Mouse (Mus musculus) embryonic facial prominence, embryonic 14.5 days (tissue): ENCODE results near the gene Slc25a17. TPM values are rescaled to one million over a fixed set of nuclear protein-coding genes. Genes with fewer than 3 reads are reported as not detected.
A peak's percentile ranks its signal among the peaks of the same experiment; 100 is the strongest.

Source experiments
- ATAC-seq: fragments of 200-750 bp; cut with Nextera tagmentation; 2 replicates; pipeline ENCODE4 v1.8.0; 2017; ENCODE audit warnings: low read depth, moderate number of reproducible peaks, moderate TSS enrichment
- DNase-seq: peaks from one replicate; pipeline ENCODE4 v3.0.0-alpha.2; 2015; ENCODE audit warnings: low spot score
- H3K27ac ChIP-seq: fragments of 300-500 bp; sonication (generic); replicated peaks from 2 replicates; pipeline ENCODE4 v1.5.1; 2014; ENCODE audit warnings: low read depth, mild to moderate bottlenecking, low read length, moderate library complexity
- H3K27me3 ChIP-seq: fragments of 300-500 bp; sonication (generic); replicated peaks from 2 replicates; pipeline ENCODE4 v1.6.1; 2014; ENCODE audit warnings: low read length; ENCODE audit not compliant: control insufficient read depth, insufficient read depth
- H3K36me3 ChIP-seq: fragments of 300-500 bp; sonication (generic); 2 replicates; pipeline ENCODE4 v1.6.1; 2014; ENCODE audit warnings: low read length, mixed read lengths; ENCODE audit not compliant: control insufficient read depth, insufficient read depth
- H3K4me1 ChIP-seq: fragments of 300-500 bp; sonication (generic); 2 replicates; pipeline ENCODE4 v1.6.1; 2014; ENCODE audit warnings: antibody characterized with exemption, low read length; ENCODE audit not compliant: control insufficient read depth, insufficient read depth
- H3K4me2 ChIP-seq: fragments of 300-500 bp; sonication (generic); 2 replicates; pipeline ENCODE4 v1.6.1; 2014; ENCODE audit warnings: low read depth, mild to moderate bottlenecking, low read length, moderate library complexity, mixed read lengths
- H3K4me3 ChIP-seq: fragments of 300-500 bp; sonication (generic); 2 replicates; pipeline ENCODE4 v1.5.1; 2014; ENCODE audit warnings: low read depth, mild to moderate bottlenecking, low read length
- H3K9ac ChIP-seq: fragments of 300-500 bp; sonication (generic); 2 replicates; pipeline ENCODE4 v1.6.1; 2014; ENCODE audit warnings: low read depth, mild to moderate bottlenecking, low read length, moderate library complexity, mixed read lengths
- H3K9me3 ChIP-seq: fragments of 300-500 bp; sonication (generic); 2 replicates; pipeline ENCODE4 v1.6.1; 2016; ENCODE audit warnings: low read length; ENCODE audit not compliant: control insufficient read depth
- WGBS: fragments of 180-500 bp; shearing (Covaris S2); extraction: QIAGEN DNeasy Blood & Tissue Kit; methylation state at CpG from one replicate; pipeline ENCODE4 v1.1.7; 2014; 5-methylcytosine and 5-hydroxymethylcytosine counted together
- polyA plus RNA-seq: library from polyadenylated mRNA; unstranded; fragments of >200 nt; fragmentation: Nextera tagmentation; extraction: Ambion mirVana; gene quantifications from 2 replicates; pipeline ENCODE4 v1.2.1, GENCODE M21; 2014

Gene Slc25a17
- polyA plus RNA-seq, 1 experiment from 2014 or later = 102 TPM

GRCm38 (mm10) chr15:81348366-81348765, 12.2 kb downstream of the Slc25a17 start:
- Histone ChIP-seq H3K27me3 (no peaks in the 10 kb centered on the region), H3K4me3 (no peak overlapping the region), H3K4me2 (no peak overlapping the region), H3K9ac (no peak overlapping the region), H3K27ac (no peak overlapping the region), H3K4me1 (peaks cover 3% of the 10 kb centered on the region; the same call in 1 of the 2 replicates), H3K9me3 (no peaks in the 10 kb centered on the region), H3K36me3 (peaks cover 4% of the 10 kb centered on the region; the same call in 1 of the 2 replicates)
- DNase-seq (no peak), ATAC-seq (no peak)
- 50% methylated on average over 2 of the region's 2 CpGs for WGBS

DNA sequence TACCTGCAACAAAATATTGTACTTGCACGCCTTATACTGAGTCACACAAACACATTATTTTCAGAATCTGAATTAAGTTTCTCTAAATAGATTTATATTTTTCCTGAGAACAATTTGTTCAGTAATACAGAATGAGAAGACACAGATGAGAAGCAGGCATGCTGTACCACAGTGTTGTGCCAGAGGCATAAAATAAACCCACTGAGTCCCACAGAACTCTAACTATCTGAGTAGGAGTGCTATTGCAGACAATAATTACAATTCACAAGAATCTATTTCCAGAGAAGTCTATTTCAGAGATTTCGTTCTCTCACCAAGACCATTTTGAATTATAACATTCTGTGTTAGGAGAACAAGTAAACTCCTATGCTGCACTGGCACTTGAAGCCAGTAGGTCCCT, 13.1 kb downstream of the Slc25a17 start:
- Histone ChIP-seq H3K4me1 (peaks cover 3% of the 10 kb centered on the region; the same call in 1 of the 2 replicates), H3K27ac (no peak overlapping the region), H3K36me3 (peaks cover 4% of the 10 kb centered on the region; the same call in 1 of the 2 replicates), H3K27me3 (no peaks in the 10 kb centered on the region), H3K9ac (no peak overlapping the region), H3K9me3 (no peaks in the 10 kb centered on the region), H3K4me2 (no peak overlapping the region), H3K4me3 (no peak overlapping the region)
- no peak for ATAC-seq
- 80% methylated on average over 2 of the region's 2 CpGs for WGBS
- DNase-seq = no peak

GRCm38 (mm10) chr15:81341426-81341825, 19.2 kb downstream of the Slc25a17 start:
- no peaks in the 10 kb centered on the region for H3K4me1 ChIP-seq
- H3K36me3 ChIP-seq = peaks cover 41% of the 10 kb centered on the region
- 87% methylated on average over 2 of the region's 2 CpGs for WGBS
- H3K4me2 ChIP-seq = no peak overlapping the region
- no peak overlapping the region for H3K27ac ChIP-seq
- H3K27me3 ChIP-seq = no peaks in the 10 kb centered on the region
- H3K4me3 ChIP-seq = no peak overlapping the region
- DNase-seq (no peak), ATAC-seq (no peak)
- H3K9me3 ChIP-seq = no peaks in the 10 kb centered on the region
- H3K9ac ChIP-seq = no peak overlapping the region

DNA sequence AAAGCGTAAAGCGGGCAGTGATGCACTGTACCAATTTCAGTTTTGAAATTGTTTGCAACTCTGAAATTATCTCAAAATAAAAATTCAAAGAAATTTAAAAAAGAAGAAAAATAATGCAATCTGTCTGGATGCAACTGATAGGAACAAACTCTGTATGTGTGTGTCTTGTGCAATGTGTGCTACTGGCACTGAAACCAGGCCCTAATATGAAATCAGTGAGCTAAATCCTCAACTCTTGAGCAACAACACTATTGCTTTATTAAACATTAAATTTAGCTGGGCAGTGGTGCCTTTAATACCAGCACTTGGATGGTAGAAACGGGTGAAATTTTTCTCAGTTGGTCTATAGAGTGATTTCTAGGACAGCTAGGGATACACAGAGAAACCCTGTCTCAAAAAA, 21.5 kb downstream of the Slc25a17 start:
- Histone ChIP-seq H3K9ac (no peak overlapping the region), H3K4me1 (no peaks in the 10 kb centered on the region), H3K27ac (no peak overlapping the region), H3K36me3 (peaks cover 60% of the 10 kb centered on the region), H3K4me2 (no peak overlapping the region), H3K9me3 (no peaks in the 10 kb centered on the region), H3K4me3 (no peak overlapping the region), H3K27me3 (no peaks in the 10 kb centered on the region)
- ATAC-seq (no peak), DNase-seq (no peak)
- WGBS = 97% methylated on average over 3 of the region's 3 CpGs

GRCm38 (mm10) chr15:81336466-81336865, 24.1 kb downstream of the Slc25a17 start:
- no peak overlapping the region for H3K9ac ChIP-seq
- no peak overlapping the region for H3K27ac ChIP-seq
- 96% methylated on average over 5 of the region's 5 CpGs for WGBS
- no peak overlapping the region for H3K4me3 ChIP-seq
- ATAC-seq = no peak
- H3K4me1 ChIP-seq = no peaks in the 10 kb centered on the region
- H3K36me3 ChIP-seq = peaks cover 74% of the 10 kb centered on the region
- no peaks in the 10 kb centered on the region for H3K9me3 ChIP-seq
- H3K27me3 ChIP-seq = no peaks in the 10 kb centered on the region
- DNase-seq = no peak
- no peak overlapping the region for H3K4me2 ChIP-seq

- Histone ChIP-seq H3K27me3 (no peaks in the 10 kb centered on the region), H3K4me3 (no peak overlapping the region), H3K4me1 (no peaks in the 10 kb centered on the region), H3K4me2 (no peak overlapping the region), H3K9ac (no peak overlapping the region), H3K9me3 (no peaks in the 10 kb centered on the region), H3K36me3 (peaks cover 74% of the 10 kb centered on the region), H3K27ac (no peak overlapping the region)
- no peak for DNase-seq
- 92% methylated on average over 4 of the region's 4 CpGs for WGBS
- no peak for ATAC-seq
Measured at GRCm38 (mm10) chr15:81332517-81332916, 28.1 kb downstream of the Slc25a17 start.

DNA sequence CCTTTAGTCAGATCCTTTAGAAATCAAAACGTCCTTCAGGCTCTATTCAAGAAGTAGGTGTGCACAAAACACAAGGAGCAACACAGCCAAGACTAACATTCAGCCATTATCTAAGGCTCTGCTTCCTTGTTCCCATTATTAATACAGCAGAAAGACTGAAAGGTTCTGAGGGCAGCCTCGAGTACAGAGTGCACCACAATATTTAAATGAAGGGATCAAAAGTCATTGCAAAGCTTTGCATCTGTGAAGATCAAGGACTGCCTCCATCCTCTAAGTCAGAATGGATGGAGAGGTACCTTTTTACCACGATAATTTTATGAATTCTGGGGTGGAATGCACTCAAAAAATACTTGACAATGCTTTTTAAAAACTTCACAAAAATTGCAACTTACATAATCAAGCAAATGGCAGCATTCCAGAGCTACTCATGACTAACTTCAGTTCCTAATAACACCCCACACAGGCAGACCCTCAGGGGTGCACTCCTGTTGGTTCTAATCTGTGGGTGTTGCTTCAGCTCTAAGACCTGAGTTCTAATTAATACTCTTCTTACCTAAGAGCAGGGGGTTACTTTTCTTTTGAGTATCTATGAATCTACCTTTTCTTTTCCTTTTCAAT, 29.7 kb downstream of the Slc25a17 start:
- no peak overlapping the region for H3K4me2 ChIP-seq
- H3K27ac ChIP-seq = no peak overlapping the region

GRCm38 (mm10) chr15:81329721-81330369, 30.8 kb downstream of the Slc25a17 start:
- Histone ChIP-seq H3K27me3 (no peaks in the 10 kb centered on the region), H3K36me3 (peaks cover 76% of the 10 kb centered on the region), H3K4me3 (no peak overlapping the region), H3K9ac (no peak overlapping the region), H3K4me1 (no peaks in the 10 kb centered on the region), H3K27ac (no peak overlapping the region), H3K9me3 (no peaks in the 10 kb centered on the region), H3K4me2 (no peak overlapping the region)
- WGBS = 33% methylated on average over 5 of the region's 5 CpGs
- ATAC-seq = no peak; the same call in 1 of the 2 replicates
- DNase-seq = peak; percentile 28

More for the DNA sequence above, 29.7 kb downstream of the Slc25a17 start:
- Histone ChIP-seq H3K27me3 (no peaks in the 10 kb centered on the region), H3K9me3 (no peaks in the 10 kb centered on the region), H3K4me1 (no peaks in the 10 kb centered on the region), H3K9ac (no peak overlapping the region), H3K4me3 (no peak overlapping the region), H3K36me3 (peaks cover 76% of the 10 kb centered on the region)
- DNase-seq = no peak
- WGBS = 63% methylated on average over 3 of the region's 3 CpGs
- ATAC-seq = no peak

GRCm38 (mm10) chr15:81327501-81327900, 33.1 kb downstream of the Slc25a17 start:
- Histone ChIP-seq H3K4me2 (no peak overlapping the region), H3K4me1 (no peaks in the 10 kb centered on the region), H3K4me3 (no peak overlapping the region), H3K9ac (no peak overlapping the region), H3K36me3 (peaks cover 69% of the 10 kb centered on the region), H3K27ac (no peak overlapping the region), H3K9me3 (no peaks in the 10 kb centered on the region), H3K27me3 (no peaks in the 10 kb centered on the region)
- ATAC-seq (no peak), DNase-seq (no peak)
- 91% methylated on average over 7 of the region's 7 CpGs for WGBS
